Mouse (Mus musculus) kidney, embryonic 14.5 days (tissue): ENCODE results near the gene Gm10642. TPM values are rescaled to one million over a fixed set of nuclear protein-coding genes. Genes with fewer than 3 reads are reported as not detected.

Experiments used
- ATAC-seq: fragments of 200-750 bp; cut with Nextera tagmentation; 2 replicates; pipeline ENCODE4 v1.8.0; 2017; ENCODE audit warnings: moderate number of reproducible peaks, mild to moderate bottlenecking, moderate TSS enrichment, moderate library complexity; ENCODE audit not compliant: low FRiP score, low TSS enrichment
- H3K27ac ChIP-seq: fragments of 300-500 bp; sonication (generic); 2 replicates; pipeline ENCODE4 v1.5.1; 2014; ENCODE audit warnings: low read depth, mild to moderate bottlenecking, low read length, moderate library complexity, mixed read lengths
- H3K27me3 ChIP-seq: fragments of 300-500 bp; sonication (generic); 2 replicates; pipeline ENCODE4 v1.6.1; 2014; ENCODE audit warnings: mild to moderate bottlenecking, low read length; ENCODE audit not compliant: control insufficient read depth, insufficient read depth
- H3K36me3 ChIP-seq: fragments of 300-500 bp; sonication (generic); 2 replicates; pipeline ENCODE4 v1.6.1; 2014; ENCODE audit warnings: low read length, mixed read lengths; ENCODE audit not compliant: control insufficient read depth, insufficient read depth
- H3K4me1 ChIP-seq: fragments of 300-500 bp; sonication (generic); 2 replicates; pipeline ENCODE4 v1.6.1; 2014; ENCODE audit warnings: low read length, mixed read lengths; ENCODE audit not compliant: control insufficient read depth, insufficient read depth
- H3K4me2 ChIP-seq: fragments of 300-500 bp; sonication (generic); replicated peaks from 2 replicates; pipeline ENCODE4 v1.6.1; 2014; ENCODE audit warnings: low read depth, mild to moderate bottlenecking, low read length
- H3K4me3 ChIP-seq: fragments of 300-500 bp; sonication (generic); 2 replicates; pipeline ENCODE4 v1.5.1; 2014; ENCODE audit warnings: mild to moderate bottlenecking, low read length
- H3K9ac ChIP-seq: fragments of 300-500 bp; sonication (generic); 2 replicates; pipeline ENCODE4 v1.6.1; 2014; ENCODE audit warnings: low read depth, mild to moderate bottlenecking, low read length, moderate library complexity
- H3K9me3 ChIP-seq: fragments of 300-500 bp; sonication (generic); 2 replicates; pipeline ENCODE4 v1.6.1; 2016; ENCODE audit warnings: low read length; ENCODE audit not compliant: control insufficient read depth
- WGBS: fragments of 180-500 bp; shearing (Covaris S2); extraction: QIAGEN DNeasy Blood & Tissue Kit; methylation state at CpG from one replicate; pipeline ENCODE4 v1.1.7; 2014; 5-methylcytosine and 5-hydroxymethylcytosine counted together
- polyA plus RNA-seq: library from polyadenylated mRNA; unstranded; fragments of >200 nt; fragmentation: Nextera tagmentation; extraction: Ambion mirVana; gene quantifications from 2 replicates; pipeline ENCODE4 v1.2.1, GENCODE M21; 2014

The Gm10642 gene
- polyA plus RNA-seq, 1 experiment from 2014 or later = not detected

DNA sequence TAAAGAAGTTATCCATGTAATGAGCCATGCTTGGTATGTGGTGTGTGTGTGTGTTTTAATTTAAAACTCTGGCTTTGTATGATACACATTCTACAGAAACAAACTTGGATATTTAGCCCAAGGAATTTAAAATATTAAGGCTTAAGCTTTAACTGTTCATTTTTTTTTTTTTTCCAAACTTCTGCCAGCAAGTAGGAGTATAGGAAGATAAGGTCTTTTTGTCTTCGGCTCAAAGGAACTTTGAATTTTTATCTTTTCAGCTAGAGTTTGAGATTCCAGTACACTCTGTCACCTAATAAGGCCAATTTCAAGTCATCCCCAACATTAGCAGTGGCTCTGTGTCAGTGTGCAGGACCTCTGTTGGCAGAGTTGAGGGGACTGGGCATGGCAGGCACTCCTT, 26.2 kb downstream of the Gm10642 start:
- Histone ChIP-seq H3K4me2 (no peak overlapping the region), H3K9ac (no peak overlapping the region), H3K4me3 (no peak overlapping the region), H3K36me3 (no peaks in the 10 kb centered on the region), H3K27ac (no peak overlapping the region), H3K4me1 (peaks cover 13% of the 10 kb centered on the region), H3K27me3 (no peaks in the 10 kb centered on the region), H3K9me3 (no peaks in the 10 kb centered on the region)
- no peak for ATAC-seq
- WGBS = 80% methylated on average over 1 of the region's 1 CpGs

DNA sequence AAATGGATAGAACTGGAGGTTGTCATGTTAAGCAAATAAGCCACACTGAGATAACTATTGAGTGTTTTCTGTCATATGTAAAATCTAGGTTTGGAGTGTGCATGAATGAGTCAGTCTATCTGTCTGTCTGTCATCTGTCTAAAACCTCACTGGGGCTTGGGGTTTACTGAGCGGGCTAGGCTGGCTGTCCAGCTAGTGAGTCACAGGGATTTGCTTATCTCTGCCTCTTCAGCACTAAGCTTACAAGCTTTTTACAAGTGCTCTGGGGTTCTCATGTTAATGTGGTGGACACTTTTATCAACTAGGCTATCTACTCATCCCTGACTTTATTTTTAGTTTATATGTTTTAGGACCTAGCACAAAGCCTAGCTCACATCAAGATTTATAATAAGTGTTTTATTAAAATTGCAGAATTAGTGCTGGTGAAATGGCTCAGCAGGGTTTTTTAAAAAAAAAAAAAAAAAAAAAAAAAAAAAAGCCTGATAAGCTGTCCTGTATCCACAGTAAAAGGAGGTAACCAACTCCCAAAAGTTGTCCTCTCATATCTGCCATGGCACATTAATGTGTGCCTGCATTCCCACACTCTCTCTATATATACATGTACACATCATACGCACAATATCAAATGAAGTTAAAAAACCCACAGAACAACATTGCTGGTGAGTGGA, 32.4 kb downstream of the Gm10642 start:
- no peak overlapping the region for H3K27ac ChIP-seq
- no peak overlapping the region for H3K4me3 ChIP-seq
- no peaks in the 10 kb centered on the region for H3K4me1 ChIP-seq
- H3K27me3 ChIP-seq = no peaks in the 10 kb centered on the region
- no peak overlapping the region for H3K9ac ChIP-seq
- 92% methylated on average over 2 of the region's 2 CpGs for WGBS
- no peaks in the 10 kb centered on the region for H3K36me3 ChIP-seq
- H3K4me2 ChIP-seq = no peak overlapping the region
- no peaks in the 10 kb centered on the region for H3K9me3 ChIP-seq
- no peak for ATAC-seq

DNA sequence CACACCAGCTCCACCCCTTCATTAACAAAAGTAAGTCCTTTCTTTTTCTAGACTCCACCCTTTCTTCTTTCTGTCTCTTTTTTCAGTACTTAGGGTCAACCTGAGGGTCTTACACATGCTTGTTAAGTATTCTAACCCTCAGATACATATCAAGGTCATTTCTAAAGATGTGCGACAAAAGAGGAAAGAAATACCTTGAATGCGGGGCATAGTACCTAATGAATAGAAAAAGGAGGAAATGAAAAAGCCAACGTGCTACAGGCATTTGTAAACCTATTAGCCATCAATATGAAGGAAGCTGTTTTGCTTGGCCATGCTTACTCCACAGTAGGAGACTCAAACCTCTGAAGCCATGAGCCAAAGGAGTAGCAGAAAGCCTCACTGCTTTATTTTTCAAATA, 33.9 kb downstream of the Gm10642 start:
- ATAC-seq = no peak
- no peak overlapping the region for H3K27ac ChIP-seq
- H3K36me3 ChIP-seq = no peaks in the 10 kb centered on the region
- 79% methylated on average over 3 of the region's 3 CpGs for WGBS
- H3K9ac ChIP-seq = no peak overlapping the region
- no peaks in the 10 kb centered on the region for H3K9me3 ChIP-seq
- no peaks in the 10 kb centered on the region for H3K4me1 ChIP-seq
- H3K27me3 ChIP-seq = no peaks in the 10 kb centered on the region
- no peak overlapping the region for H3K4me2 ChIP-seq
- H3K4me3 ChIP-seq = no peak overlapping the region

DNA sequence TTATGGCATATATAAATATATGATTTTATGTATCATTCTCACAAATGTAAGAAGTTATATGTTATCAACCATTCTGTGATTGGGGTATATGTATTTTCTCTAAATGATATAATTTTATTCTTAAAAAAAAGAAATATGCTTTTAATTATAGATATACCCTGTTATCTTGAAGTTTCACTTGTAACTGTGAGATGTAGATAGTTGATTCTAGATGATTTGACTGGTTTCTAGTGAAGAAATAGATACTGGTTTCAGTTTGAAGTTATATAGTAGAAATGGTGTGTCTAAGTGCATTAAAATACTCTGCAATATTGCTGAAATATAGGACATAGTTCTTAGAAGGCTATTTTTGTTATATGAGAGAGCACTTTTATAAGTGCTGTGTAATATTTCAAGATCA, 34.5 kb downstream of the Gm10642 start:
- no peak overlapping the region for H3K4me2 ChIP-seq
- no peaks in the 10 kb centered on the region for H3K4me1 ChIP-seq
- no peak overlapping the region for H3K9ac ChIP-seq
- no peaks in the 10 kb centered on the region for H3K36me3 ChIP-seq
- H3K4me3 ChIP-seq = no peak overlapping the region
- no peak for ATAC-seq
- H3K27ac ChIP-seq = no peak overlapping the region
- no peaks in the 10 kb centered on the region for H3K9me3 ChIP-seq
- no peaks in the 10 kb centered on the region for H3K27me3 ChIP-seq

DNA sequence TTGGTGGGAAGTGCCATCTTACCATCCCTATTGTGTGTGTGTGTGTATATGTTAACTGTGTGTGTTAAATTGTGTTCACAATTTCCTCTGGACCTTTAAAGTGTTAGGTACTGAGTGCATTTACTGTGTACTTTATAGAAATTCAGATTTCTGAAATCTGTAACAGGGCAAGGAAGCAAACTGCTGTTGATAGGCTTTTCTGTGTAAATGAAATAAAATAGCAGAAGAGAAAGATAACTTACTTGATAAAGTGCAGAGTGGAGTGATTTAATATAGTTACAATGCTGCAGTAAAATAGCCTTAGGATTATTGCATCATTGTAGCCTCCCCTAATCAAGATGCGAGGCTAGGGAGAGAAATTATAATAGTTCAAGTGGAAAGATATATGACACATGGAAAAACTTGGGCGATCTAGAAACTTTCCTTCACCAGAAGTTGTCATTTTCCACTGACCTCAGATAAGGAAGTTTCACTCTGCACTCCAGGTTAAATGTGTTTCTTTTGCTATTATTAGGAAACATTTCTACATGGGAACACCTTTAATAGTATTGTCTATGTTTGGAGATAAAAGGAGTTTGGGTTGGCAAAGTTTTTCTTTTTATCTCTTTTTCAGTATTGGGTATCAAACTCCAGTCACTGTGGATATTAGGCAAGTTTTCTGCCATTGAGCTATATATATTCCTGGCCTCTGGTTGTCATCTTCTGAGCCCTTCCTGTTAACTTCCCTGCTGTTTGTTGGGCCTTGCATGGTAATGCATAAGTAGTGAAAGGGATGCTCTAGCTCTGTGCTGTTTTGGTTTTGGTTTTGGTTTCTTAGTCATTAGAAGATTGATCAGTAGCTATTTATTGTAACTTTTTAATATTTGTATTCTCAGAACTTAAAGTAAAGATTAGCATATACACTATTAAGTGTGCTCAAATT, 36.0 kb downstream of the Gm10642 start:
- Histone ChIP-seq H3K36me3 (no peaks in the 10 kb centered on the region), H3K4me3 (no peak overlapping the region), H3K4me2 (no peak overlapping the region), H3K27me3 (no peaks in the 10 kb centered on the region), H3K27ac (no peak overlapping the region), H3K9me3 (no peaks in the 10 kb centered on the region), H3K4me1 (no peaks in the 10 kb centered on the region), H3K9ac (no peak overlapping the region)
- WGBS = 59% methylated on average over 2 of the region's 2 CpGs
- no peak for ATAC-seq

DNA sequence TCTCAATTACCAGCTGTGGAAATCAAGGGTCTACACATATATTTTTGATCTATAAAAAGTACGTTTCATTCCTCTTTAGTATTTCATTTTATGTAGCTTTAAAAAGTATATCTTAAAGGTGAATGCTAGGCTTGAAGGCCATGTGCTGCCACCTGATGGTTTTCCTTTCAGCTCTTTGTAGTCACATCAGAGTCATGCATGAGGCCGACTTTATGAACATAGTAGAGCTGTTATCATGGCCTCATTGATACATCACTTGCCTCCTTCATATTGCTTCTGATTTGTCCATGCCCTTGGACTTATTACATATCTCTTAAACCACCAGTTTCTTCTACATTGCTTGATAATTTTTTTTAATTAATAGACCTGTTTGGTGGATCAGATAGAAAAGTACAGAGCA, 39.7 kb downstream of the Gm10642 start:
- Histone ChIP-seq H3K27ac (no peak overlapping the region), H3K4me2 (no peak overlapping the region), H3K27me3 (no peaks in the 10 kb centered on the region), H3K4me3 (no peak overlapping the region), H3K4me1 (no peaks in the 10 kb centered on the region), H3K9ac (no peak overlapping the region), H3K9me3 (no peaks in the 10 kb centered on the region), H3K36me3 (no peaks in the 10 kb centered on the region)
- ATAC-seq = no peak
- WGBS = 96% methylated on average over 2 of the region's 2 CpGs

DNA sequence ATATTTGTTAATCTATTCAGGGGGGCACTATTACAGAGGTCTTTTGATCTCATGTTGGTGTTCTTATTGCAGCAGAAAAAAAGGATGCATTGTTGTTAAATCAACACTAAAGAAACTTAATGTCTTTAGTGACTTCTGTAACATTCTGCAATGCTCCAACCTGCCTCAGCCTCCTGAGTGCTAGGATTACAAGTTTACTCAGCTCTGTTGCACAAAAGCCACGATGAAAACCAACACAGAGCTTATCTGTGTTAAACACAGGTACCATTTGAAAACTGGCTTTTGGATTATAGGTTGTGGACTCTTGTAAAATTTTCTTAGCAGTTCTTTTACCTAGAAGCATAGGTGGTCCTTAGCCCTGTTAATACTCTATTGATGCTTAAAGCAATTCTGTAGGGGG, 42.0 kb downstream of the Gm10642 start:
- WGBS = 85% methylated on average over 1 of the region's 1 CpGs
- H3K27me3 ChIP-seq = no peaks in the 10 kb centered on the region
- no peak overlapping the region for H3K27ac ChIP-seq
- no peak overlapping the region for H3K4me2 ChIP-seq
- no peaks in the 10 kb centered on the region for H3K9me3 ChIP-seq
- no peaks in the 10 kb centered on the region for H3K4me1 ChIP-seq
- no peak overlapping the region for H3K4me3 ChIP-seq
- H3K36me3 ChIP-seq = no peaks in the 10 kb centered on the region
- no peak overlapping the region for H3K9ac ChIP-seq
- no peak for ATAC-seq

DNA sequence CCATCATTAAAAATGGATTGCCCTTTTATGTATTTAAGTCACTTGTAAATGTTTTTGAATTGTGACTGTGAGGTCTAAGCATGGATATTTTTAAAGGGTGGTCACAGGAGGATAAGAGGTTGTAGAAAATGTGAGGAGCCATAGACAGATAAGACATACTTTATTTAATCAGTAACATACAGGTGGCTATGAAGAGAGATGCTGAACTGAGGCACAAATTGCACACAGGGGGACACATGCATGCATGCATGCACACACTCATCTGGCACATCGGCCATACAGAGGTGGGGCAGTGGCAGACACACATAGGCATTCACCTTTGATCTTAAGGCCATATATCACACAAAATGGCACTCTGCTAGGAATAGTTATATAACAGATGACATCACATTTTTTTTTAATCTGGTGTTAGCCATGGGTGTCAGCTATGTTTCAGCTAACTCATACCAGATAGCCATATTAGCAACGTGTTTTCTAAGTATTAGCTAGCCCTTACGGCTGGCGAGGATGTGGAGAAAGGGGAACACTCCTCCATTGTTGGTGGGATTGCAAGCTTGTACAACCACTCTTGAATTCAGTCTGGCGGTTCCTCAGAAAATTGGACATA, 47.6 kb downstream of the Gm10642 start:
- Histone ChIP-seq H3K27me3 (no peaks in the 10 kb centered on the region), H3K9ac (no peak overlapping the region), H3K36me3 (peaks cover 3% of the 10 kb centered on the region; the same call in 1 of the 2 replicates), H3K4me2 (no peak overlapping the region), H3K4me1 (no peaks in the 10 kb centered on the region), H3K9me3 (no peaks in the 10 kb centered on the region), H3K27ac (no peak overlapping the region), H3K4me3 (no peak overlapping the region)
- ATAC-seq = no peak
- 94% methylated on average over 5 of the region's 5 CpGs for whole genome bisulfite sequencing

DNA sequence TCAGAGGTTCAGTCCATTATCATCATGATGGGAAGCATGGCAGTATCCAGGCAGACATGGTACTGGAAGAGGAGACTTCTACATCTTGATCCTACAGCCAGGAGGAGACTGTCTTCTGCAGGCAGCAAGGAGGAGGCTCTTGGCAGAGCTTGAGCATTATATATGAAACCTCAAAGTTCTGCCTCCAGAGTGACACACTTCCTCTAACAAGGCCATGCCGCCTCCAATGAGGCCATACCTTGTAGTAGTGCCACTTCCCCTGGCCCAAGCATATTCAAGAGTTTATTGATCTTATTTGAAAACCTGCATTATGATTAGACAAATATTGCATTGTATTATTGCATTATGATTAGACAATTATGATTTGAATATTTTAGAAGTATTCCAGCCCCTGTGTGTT, 50.4 kb downstream of the Gm10642 start:
- no peaks in the 10 kb centered on the region for H3K4me1 ChIP-seq
- 91% methylated on average over 1 of the region's 1 CpGs for WGBS
- no peaks in the 10 kb centered on the region for H3K27me3 ChIP-seq
- H3K9ac ChIP-seq = no peak overlapping the region
- H3K4me2 ChIP-seq = no peak overlapping the region
- no peak overlapping the region for H3K27ac ChIP-seq
- ATAC-seq = no peak
- no peaks in the 10 kb centered on the region for H3K9me3 ChIP-seq
- H3K4me3 ChIP-seq = no peak overlapping the region
- H3K36me3 ChIP-seq = peaks cover 3% of the 10 kb centered on the region; the same call in 1 of the 2 replicates
